Mouse (Mus musculus): Measurements from ENCODE around the gene Tia1. TPM values are rescaled to one million over a fixed set of nuclear protein-coding genes. Genes with fewer than 3 reads are reported as not detected.

The Tia1 gene
- polyA plus RNA-seq, 1 experiment from 2014 or later, result 95.5 TPM

GRCm38 (mm10) chr6:86394078-86394720 lies 9.8 kb upstream of the Tia1 start:
- DNase-seq (ENCODE audit: low spot score) (no peak), ATAC-seq (replicated peaks; ENCODE audit: low FRiP score) (no peak)
- H3K4me2 ChIP-seq, result no peak overlapping the region
- WGBS, result 88% methylated on average over 17 of the region's 17 CpGs
- peaks cover 20% of the 10 kb centered on the region for H3K4me1 ChIP-seq (replicated peaks; ENCODE audit: control insufficient read depth, insufficient read depth, low read length)
- H3K27ac ChIP-seq (ENCODE audit: low read depth, low read length), result no peak overlapping the region
- H3K9me3 ChIP-seq (ENCODE audit: control insufficient read depth, low read length), result no peaks in the 10 kb centered on the region
- no peaks in the 10 kb centered on the region for H3K27me3 ChIP-seq (replicated peaks; ENCODE audit: control insufficient read depth, insufficient read depth, low read length)
- peaks cover 25% of the 10 kb centered on the region; the same call in 1 of the 2 replicates for H3K36me3 ChIP-seq (ENCODE audit: control insufficient read depth, insufficient read depth, low read length)
- H3K9ac ChIP-seq (ENCODE audit: low read depth, low read length), result no peak overlapping the region
- H3K4me3 ChIP-seq (ENCODE audit: low read depth, low read length), result no peak overlapping the region

GRCm38 (mm10) chr6:86395021-86395420 lies 9.0 kb upstream of the Tia1 start:
- peaks cover 22% of the 10 kb centered on the region; the same call in 1 of the 2 replicates for H3K36me3 ChIP-seq (ENCODE audit: control insufficient read depth, insufficient read depth, low read length)
- no peak overlapping the region for H3K27ac ChIP-seq (ENCODE audit: low read depth, low read length)
- H3K9me3 ChIP-seq (ENCODE audit: control insufficient read depth, low read length), result no peaks in the 10 kb centered on the region
- peaks cover 20% of the 10 kb centered on the region for H3K4me1 ChIP-seq (replicated peaks; ENCODE audit: control insufficient read depth, insufficient read depth, low read length)
- DNase-seq (ENCODE audit: low spot score) (no peak), ATAC-seq (replicated peaks; ENCODE audit: low FRiP score) (no peak)
- peak overlapping the region; percentile 34; the same call in 1 of the 2 replicates for H3K9ac ChIP-seq (ENCODE audit: low read depth, low read length)
- no peaks in the 10 kb centered on the region for H3K27me3 ChIP-seq (replicated peaks; ENCODE audit: control insufficient read depth, insufficient read depth, low read length)
- WGBS, result 87% methylated on average over 9 of the region's 9 CpGs
- H3K4me2 ChIP-seq, result peak overlapping the region; percentile 97
- no peak overlapping the region for H3K4me3 ChIP-seq (ENCODE audit: low read depth, low read length)

DNA sequence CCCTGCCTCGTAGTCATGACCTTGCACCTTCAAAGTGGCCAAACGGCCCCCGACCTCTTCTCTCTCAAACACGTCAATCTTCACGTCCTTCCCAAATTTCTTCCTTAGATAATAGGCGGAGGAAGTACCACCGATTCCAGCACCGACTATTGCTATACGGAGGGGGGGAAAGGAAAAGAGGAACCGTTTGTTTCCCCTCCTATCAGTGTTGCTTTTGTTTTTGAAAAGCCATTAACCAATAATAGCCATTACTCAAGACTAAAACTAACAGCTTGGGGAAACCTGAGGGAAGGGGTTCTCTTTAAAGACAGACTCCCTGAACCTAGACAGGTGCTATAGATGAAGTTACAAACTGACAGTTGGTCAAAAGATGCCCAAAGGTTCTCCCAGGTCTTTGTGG lies 8.1 kb upstream of the Tia1 start:
- Histone ChIP-seq H3K27ac (ENCODE audit: low read depth, low read length) (peak overlapping the region; percentile 83; the same call in 1 of the 2 replicates), H3K4me1 (replicated peaks; ENCODE audit: control insufficient read depth, insufficient read depth, low read length) (peaks cover 20% of the 10 kb centered on the region), H3K4me2 (peak overlapping the region; percentile 97), H3K27me3 (replicated peaks; ENCODE audit: control insufficient read depth, insufficient read depth, low read length) (no peaks in the 10 kb centered on the region), H3K9ac (ENCODE audit: low read depth, low read length) (peak overlapping the region; percentile 89), H3K9me3 (ENCODE audit: control insufficient read depth, low read length) (no peaks in the 10 kb centered on the region), H3K36me3 (ENCODE audit: control insufficient read depth, insufficient read depth, low read length) (peaks cover 13% of the 10 kb centered on the region; the same call in 1 of the 2 replicates), H3K4me3 (ENCODE audit: low read depth, low read length) (peak overlapping the region; percentile 93)
- ATAC-seq (replicated peaks; ENCODE audit: low FRiP score) (no peak), DNase-seq (ENCODE audit: low spot score) (no peak)
- WGBS, result 21% methylated on average over 10 of the region's 10 CpGs

- DNase-seq (ENCODE audit: low spot score), result peak; percentile 90
- H3K9me3 ChIP-seq (ENCODE audit: control insufficient read depth, low read length), result no peaks in the 10 kb centered on the region
- ATAC-seq (replicated peaks; ENCODE audit: low FRiP score), result peak; percentile 91
- H3K9ac ChIP-seq (ENCODE audit: low read depth, low read length), result peak within 1 kb of the TSS; percentile 89
- peak within 1 kb of the TSS; percentile 93 for H3K4me3 ChIP-seq (ENCODE audit: low read depth, low read length)
- peak within 1 kb of the TSS; percentile 97 for H3K4me2 ChIP-seq
- peaks cover 8% of the 10 kb centered on the region; the same call in 1 of the 2 replicates for H3K36me3 ChIP-seq (ENCODE audit: control insufficient read depth, insufficient read depth, low read length)
- WGBS, result under 1% methylated on average over 51 of the region's 51 CpGs
- H3K4me1 ChIP-seq (replicated peaks; ENCODE audit: control insufficient read depth, insufficient read depth, low read length), result peaks cover 20% of the 10 kb centered on the region
- H3K27me3 ChIP-seq (replicated peaks; ENCODE audit: control insufficient read depth, insufficient read depth, low read length), result no peaks in the 10 kb centered on the region
- H3K27ac ChIP-seq (ENCODE audit: low read depth, low read length), result peak within 1 kb of the TSS; percentile 83
Measured at GRCm38 (mm10) chr6:86396581-86397256, 7.3 kb upstream of the Tia1 start, which contains the start of gene Pcyox1. TSS of gene Pcyox1 (minus strand) at chr6:86397154.

GRCm38 (mm10) chr6:86397257-86397980 lies 6.6 kb upstream of the Tia1 start:
- Histone ChIP-seq H3K9me3 (ENCODE audit: control insufficient read depth, low read length) (no peaks in the 10 kb centered on the region), H3K4me3 (ENCODE audit: low read depth, low read length) (peak overlapping the region; percentile 93), H3K27me3 (replicated peaks; ENCODE audit: control insufficient read depth, insufficient read depth, low read length) (no peaks in the 10 kb centered on the region), H3K36me3 (ENCODE audit: control insufficient read depth, insufficient read depth, low read length) (0 out of 2 replicates have a peak, but pooled peaks cover under 1% of the 10 kb centered on the region), H3K4me2 (peak overlapping the region; percentile 97), H3K4me1 (replicated peaks; ENCODE audit: control insufficient read depth, insufficient read depth, low read length) (peaks cover 20% of the 10 kb centered on the region), H3K9ac (ENCODE audit: low read depth, low read length) (peak overlapping the region; percentile 89), H3K27ac (ENCODE audit: low read depth, low read length) (peak overlapping the region; percentile 83)
- DNase-seq (ENCODE audit: low spot score) (no peak), ATAC-seq (replicated peaks; ENCODE audit: low FRiP score) (no peak)
- WGBS, result 6% methylated on average over 14 of the region's 14 CpGs

DNA sequence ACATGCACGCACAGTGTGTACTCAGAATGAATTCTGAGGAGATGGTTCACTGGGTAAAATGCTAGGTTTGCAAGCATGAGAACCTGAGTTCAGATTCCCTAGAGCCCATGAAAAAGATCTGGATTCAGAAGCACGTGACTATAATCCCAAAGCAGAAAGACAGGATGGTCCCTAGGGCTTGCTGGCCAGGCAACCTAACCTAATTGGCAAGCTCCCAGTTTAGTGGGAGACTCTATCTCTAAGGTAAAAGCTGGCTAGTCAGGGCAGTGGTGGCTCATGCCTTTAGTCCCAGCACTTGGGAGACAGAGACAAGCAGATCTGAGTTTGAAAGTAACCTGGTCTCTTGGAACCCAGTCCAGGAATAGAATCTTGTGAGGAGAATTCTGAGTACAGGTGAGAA lies 5.0 kb upstream of the Tia1 start:
- H3K9me3 ChIP-seq (ENCODE audit: control insufficient read depth, low read length), result no peaks in the 10 kb centered on the region
- H3K36me3 ChIP-seq (ENCODE audit: control insufficient read depth, insufficient read depth, low read length), result no peaks in the 10 kb centered on the region
- DNase-seq (ENCODE audit: low spot score) (no peak), ATAC-seq (replicated peaks; ENCODE audit: low FRiP score) (no peak)
- 84% methylated on average over 2 of the region's 2 CpGs for WGBS
- H3K4me1 ChIP-seq (replicated peaks; ENCODE audit: control insufficient read depth, insufficient read depth, low read length), result peaks cover 18% of the 10 kb centered on the region
- no peaks in the 10 kb centered on the region for H3K27me3 ChIP-seq (replicated peaks; ENCODE audit: control insufficient read depth, insufficient read depth, low read length)
- no peak overlapping the region for H3K9ac ChIP-seq (ENCODE audit: low read depth, low read length)
- H3K4me3 ChIP-seq (ENCODE audit: low read depth, low read length), result no peak overlapping the region
- H3K27ac ChIP-seq (ENCODE audit: low read depth, low read length), result no peak overlapping the region
- no peak overlapping the region for H3K4me2 ChIP-seq

- Histone ChIP-seq H3K9ac (ENCODE audit: low read depth, low read length) (no peak overlapping the region), H3K4me2 (no peak overlapping the region; the same call in 1 of the 2 replicates), H3K27me3 (replicated peaks; ENCODE audit: control insufficient read depth, insufficient read depth, low read length) (no peaks in the 10 kb centered on the region), H3K4me1 (replicated peaks; ENCODE audit: control insufficient read depth, insufficient read depth, low read length) (peaks cover 18% of the 10 kb centered on the region), H3K4me3 (ENCODE audit: low read depth, low read length) (no peak overlapping the region), H3K9me3 (ENCODE audit: control insufficient read depth, low read length) (no peaks in the 10 kb centered on the region), H3K27ac (ENCODE audit: low read depth, low read length) (no peak overlapping the region), H3K36me3 (ENCODE audit: control insufficient read depth, insufficient read depth, low read length) (no peaks in the 10 kb centered on the region)
- no peak for ATAC-seq (replicated peaks; ENCODE audit: low FRiP score)
- DNase-seq (ENCODE audit: low spot score), result no peak
- 65% methylated on average over 2 of the region's 2 CpGs for WGBS
Measured at GRCm38 (mm10) chr6:86399995-86400394, 4.0 kb upstream of the Tia1 start.

DNA sequence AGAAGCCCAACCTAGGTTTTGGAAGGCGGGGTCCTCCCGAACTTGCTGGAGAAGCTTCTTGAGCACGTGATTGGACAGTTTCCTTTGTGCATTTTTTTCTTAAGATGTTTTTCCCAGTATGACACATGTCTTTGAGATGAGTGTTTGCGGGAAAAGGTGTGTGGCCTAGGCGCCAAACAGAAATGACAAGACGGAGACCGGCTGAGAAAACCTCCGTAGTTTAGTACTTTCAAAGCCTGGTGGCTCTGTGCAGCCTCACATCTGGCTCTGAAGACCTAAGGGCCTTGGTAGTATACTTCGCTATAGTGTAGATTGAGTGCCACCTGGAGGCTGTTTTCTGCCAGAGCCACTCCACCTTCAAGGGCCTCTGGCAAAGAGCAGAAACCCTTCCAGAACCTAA lies 3.0 kb upstream of the Tia1 start:
- H3K9ac ChIP-seq (ENCODE audit: low read depth, low read length), result no peak overlapping the region
- H3K4me1 ChIP-seq (replicated peaks; ENCODE audit: control insufficient read depth, insufficient read depth, low read length), result peaks cover 12% of the 10 kb centered on the region
- no peaks in the 10 kb centered on the region for H3K36me3 ChIP-seq (ENCODE audit: control insufficient read depth, insufficient read depth, low read length)
- H3K27me3 ChIP-seq (replicated peaks; ENCODE audit: control insufficient read depth, insufficient read depth, low read length), result no peaks in the 10 kb centered on the region
- H3K4me3 ChIP-seq (ENCODE audit: low read depth, low read length), result peak overlapping the region; percentile 11
- ATAC-seq (replicated peaks; ENCODE audit: low FRiP score), result peak; percentile 32; the same call in 1 of the 2 replicates
- H3K9me3 ChIP-seq (ENCODE audit: control insufficient read depth, low read length), result no peaks in the 10 kb centered on the region
- 6% methylated on average over 9 of the region's 9 CpGs for WGBS
- peak; percentile 57 for DNase-seq (ENCODE audit: low spot score)
- H3K4me2 ChIP-seq, result peak overlapping the region; percentile 57
- no peak overlapping the region for H3K27ac ChIP-seq (ENCODE audit: low read depth, low read length)

Measured in liver, embryonic 11.5 days (tissue).